Mouse (Mus musculus) E14TG2a.4 (cell line): ENCODE data around the gene Pex16.

Experiments used
- H3K27me3 ChIP-seq: 2 replicates; pipeline ENCODE4 v1.6.1; 2014; ENCODE audit warnings: low read length, control low read depth; ENCODE audit not compliant: insufficient read depth
- H3K36me3 ChIP-seq: 2 replicates; pipeline ENCODE4 v1.6.1; 2014; ENCODE audit warnings: low read length, control low read depth; ENCODE audit not compliant: insufficient read depth
- H3K4me1 ChIP-seq: replicated peaks from 2 replicates; pipeline ENCODE4 v1.6.1; 2014; ENCODE audit warnings: low read depth, low read length, control low read depth
- H3K4me3 ChIP-seq: replicated peaks from 2 replicates; pipeline ENCODE4 v1.5.1; 2014; ENCODE audit warnings: mild to moderate bottlenecking, low read length
- H3K9me3 ChIP-seq: 2 replicates; pipeline ENCODE4 v1.6.1; 2014; ENCODE audit warnings: low read length, control low read depth
- CTCF ChIP-seq: conservative IDR thresholded peaks from 2 replicates; pipeline ENCODE4 v1.5.1; 2014; ENCODE audit warnings: low read length
- NANOG ChIP-seq: IDR thresholded peaks from 2 replicates; pipeline ENCODE4 v1.6.1; 2014; ENCODE audit warnings: borderline replicate concordance, low read length, mixed read lengths
- POU5F1 ChIP-seq: IDR thresholded peaks from 2 replicates; pipeline ENCODE4 v1.6.1; 2014; ENCODE audit warnings: low read length, borderline replicate concordance

Gene Pex16

GRCm38 (mm10) chr2:92400682-92401081 is 26.2 kb downstream of the Pex16 start:
- H3K4me3 ChIP-seq = peak overlapping the region; percentile 89
- no peak for TF ChIP-seq POU5F1
- no peak for TF ChIP-seq CTCF
- TF ChIP-seq NANOG = no peak
- peaks cover 21% of the 10 kb centered on the region for H3K4me1 ChIP-seq
- H3K27me3 ChIP-seq = peaks cover 10% of the 10 kb centered on the region
- H3K36me3 ChIP-seq = peaks cover 27% of the 10 kb centered on the region
- H3K9me3 ChIP-seq = no peaks in the 10 kb centered on the region

- Histone ChIP-seq H3K4me1 (peaks cover 21% of the 10 kb centered on the region), H3K4me3 (peak within 1 kb of the TSS; percentile 89), H3K36me3 (peaks cover 32% of the 10 kb centered on the region), H3K9me3 (no peaks in the 10 kb centered on the region), H3K27me3 (peaks cover 10% of the 10 kb centered on the region)
- TF ChIP-seq POU5F1 = no peak
- TF ChIP-seq NANOG = no peak
- no peak for TF ChIP-seq CTCF
Measured at GRCm38 (mm10) chr2:92401091-92401561, 26.6 kb downstream of the Pex16 start, which contains the start of gene Mapk8ip1. TSS of gene Mapk8ip1 (minus strand) at chr2:92401263.

GRCm38 (mm10) chr2:92402591-92403326 is 28.3 kb downstream of the Pex16 start:
- Histone ChIP-seq H3K9me3 (no peaks in the 10 kb centered on the region), H3K36me3 (peaks cover 48% of the 10 kb centered on the region), H3K4me3 (no peak overlapping the region), H3K27me3 (peaks cover 10% of the 10 kb centered on the region), H3K4me1 (peaks cover 21% of the 10 kb centered on the region)
- no peak for TF ChIP-seq CTCF
- TF ChIP-seq POU5F1 = no peak
- no peak for TF ChIP-seq NANOG

GRCm38 (mm10) chr2:92403776-92404319 is 29.4 kb downstream of the Pex16 start:
- Histone ChIP-seq H3K27me3 (peaks cover 10% of the 10 kb centered on the region), H3K9me3 (no peaks in the 10 kb centered on the region), H3K4me3 (no peak overlapping the region), H3K36me3 (peaks cover 59% of the 10 kb centered on the region), H3K4me1 (peaks cover 23% of the 10 kb centered on the region)
- TF ChIP-seq CTCF (no peak), POU5F1 (no peak), NANOG (no peak)

- Histone ChIP-seq H3K4me3 (no peak overlapping the region), H3K36me3 (peaks cover 68% of the 10 kb centered on the region), H3K9me3 (no peaks in the 10 kb centered on the region), H3K4me1 (peaks cover 23% of the 10 kb centered on the region), H3K27me3 (peaks cover 7% of the 10 kb centered on the region)
- no peak for TF ChIP-seq CTCF
- no peak for TF ChIP-seq NANOG
Measured at GRCm38 (mm10) chr2:92404737-92405136, 30.3 kb downstream of the Pex16 start.

GRCm38 (mm10) chr2:92405687-92406086 is 31.2 kb downstream of the Pex16 start:
- peaks cover 18% of the 10 kb centered on the region for H3K4me1 ChIP-seq
- H3K4me3 ChIP-seq = no peak overlapping the region
- peaks cover 77% of the 10 kb centered on the region for H3K36me3 ChIP-seq
- peaks cover 2% of the 10 kb centered on the region for H3K27me3 ChIP-seq
- TF ChIP-seq NANOG (no peak), CTCF (no peak), POU5F1 (no peak)
- no peaks in the 10 kb centered on the region for H3K9me3 ChIP-seq

GRCm38 (mm10) chr2:92408309-92409045 is 34.0 kb downstream of the Pex16 start:
- Histone ChIP-seq H3K27me3 (no peaks in the 10 kb centered on the region), H3K4me3 (no peak overlapping the region), H3K9me3 (no peaks in the 10 kb centered on the region), H3K36me3 (peaks cover 99% of the 10 kb centered on the region), H3K4me1 (peaks cover 7% of the 10 kb centered on the region; the same call in 1 of the 2 replicates)
- TF ChIP-seq POU5F1 (no peak), CTCF (no peak), NANOG (no peak)

- Histone ChIP-seq H3K4me1 (0 out of 2 replicates have a peak, but pooled peaks cover 7% of the 10 kb centered on the region), H3K36me3 (peaks cover 99% of the 10 kb centered on the region), H3K4me3 (no peak overlapping the region), H3K9me3 (no peaks in the 10 kb centered on the region), H3K27me3 (no peaks in the 10 kb centered on the region)
- no peak for TF ChIP-seq NANOG
- no peak for TF ChIP-seq CTCF
- no peak for TF ChIP-seq POU5F1
Measured at GRCm38 (mm10) chr2:92411705-92412104, 37.2 kb downstream of the Pex16 start.
